Comparison of ENCODE assay signal across 18 mouse cellular contexts in the genomic region with DNA sequence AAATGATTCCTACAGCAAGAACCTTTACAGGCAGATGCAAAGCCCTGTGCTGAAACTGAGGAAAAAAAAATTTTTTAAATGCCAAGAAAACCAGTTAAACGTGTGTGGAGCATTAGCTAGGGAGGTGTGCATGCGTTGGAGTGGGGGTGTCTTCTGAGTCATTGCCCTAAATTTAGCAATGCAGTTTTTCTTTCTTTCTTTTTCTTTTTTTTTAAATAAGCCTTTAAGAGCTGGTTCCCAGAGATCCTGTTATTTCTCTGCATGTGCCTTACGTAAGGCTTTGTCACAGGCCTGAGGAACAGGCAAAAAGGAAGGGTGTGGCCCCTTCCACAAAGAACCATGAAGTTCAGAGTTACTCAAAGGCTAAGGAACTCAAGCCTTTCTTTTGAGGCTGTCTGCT. TPM values are rescaled to one million over a fixed set of nuclear protein-coding genes. Genes with fewer than 3 reads are reported as not detected.
A peak's percentile ranks its signal among the peaks of the same experiment; 100 is the strongest.
DNase-seq lines count a peak whose midpoint lies in the region; ATAC-seq lines count a peak whose summit lies in the region.
"Had no signal": no experiment of that assay in that cellular context is flagged by ENCODE, and none has a peak within 500 bp of the region (broad histone marks: within the 10 kb centered on the region; RNA-seq: fewer than 3 reads in every experiment).

No protein-coding gene starts in this region.

- H3K4me2 ChIP-seq in intestine, embryonic 15.5 days (replicated peaks), result no peak overlapping the region
- H3K4me2 ChIP-seq: heart, embryonic 11.5 days; liver, embryonic 13.5 days had no signal

- H3K36me3 ChIP-seq in intestine, embryonic 15.5 days, result no peaks in the 10 kb centered on the region
- H3K36me3 ChIP-seq: liver, embryonic 13.5 days had no signal

- H3K4me3 ChIP-seq in intestine, embryonic 15.5 days (replicated peaks), result no peak overlapping the region
- H3K4me3 ChIP-seq: erythroblast, embryonic 14.5 days; liver, embryonic 13.5 days; myocyte had no signal

- peak; percentile 72 for ATAC-seq in frontal cortex, adult (ENCODE audit: low TSS enrichment)
- no peak for ATAC-seq in intestine, embryonic 15.5 days
- ATAC-seq in activated CD4-positive, CD25-positive, alpha-beta regulatory T cell, adult 4 months, result no peak

- H3K9ac ChIP-seq in intestine, embryonic 15.5 days, result no peak overlapping the region
- H3K9ac ChIP-seq: liver, embryonic 13.5 days had no signal

- intact Hi-C loops in left cerebral cortex, postnatal 4 days (cut with DNase I), result no loop called here

- 68% methylated on average over 3 of the region's 3 CpGs for WGBS in intestine, embryonic 15.5 days

- H3K4me1 ChIP-seq in intestine, embryonic 15.5 days (replicated peaks), result no peaks in the 10 kb centered on the region
- H3K4me1 ChIP-seq: liver, embryonic 13.5 days had no signal

- H3K9me3 ChIP-seq in intestine, embryonic 15.5 days, result no peaks in the 10 kb centered on the region
- H3K9me3 ChIP-seq: liver, embryonic 13.5 days had no signal

- H3K27me3 ChIP-seq in intestine, embryonic 15.5 days (replicated peaks), result no peaks in the 10 kb centered on the region
- H3K27me3 ChIP-seq: liver, embryonic 13.5 days had no signal

- H3K27ac ChIP-seq in intestine, embryonic 15.5 days, result no peak overlapping the region
- H3K27ac ChIP-seq: liver, embryonic 13.5 days had no signal

- DNase-seq in frontal cortex, postnatal 10 days (ENCODE audit: low spot score in 2 of 2), result no peak
- DNase-seq in left cerebral cortex, adult 11 months (ENCODE audit: low spot score), result peak; percentile 58
- no peak for DNase-seq in left cerebral cortex, postnatal 4 days
- DNase-seq in brain, adult 2 months (ENCODE audit: low read depth, low spot score), result peak; percentile 91
- DNase-seq in lung, postnatal 36 days, result peak; percentile 38
- DNase-seq: adrenal gland, postnatal 36 days; cerebellum, adult 11 months; gastrocnemius, postnatal 10 days; kidney, adult 2 months; liver, embryonic 13.5 days; thymus, adult 2 months had no signal

RNA-seq across cellular contexts. Expression of a gene that starts 57.5 kb away (rescaled TPM):
- total RNA-seq in left cerebral cortex, postnatal 4 days (2021), result under 1 TPM; 0.32 to 0.36 TPM
- polyA plus RNA-seq in intestine, embryonic 15.5 days (2015; fragmentation: Nextera tagmentation; extraction: Ambion mirVana), result not detected in 2 replicates
- not detected for polyA plus RNA-seq in activated CD4-positive, CD25-positive, alpha-beta regulatory T cell, adult 4 months (2017; shearing (Covaris generic))
- total RNA-seq: gastrocnemius, postnatal 10 days; megakaryocyte-erythroid progenitor cell, adult 5-6 weeks had no signal
- polyA plus RNA-seq: erythroblast, embryonic 14.5 days; heart, embryonic 11.5 days; liver, embryonic 13.5 days; myocyte; thymus, adult 2 months had no signal

Comparison
In these comparisons a context has a peak if more than half of its experiments do, and no peak if none do; other contexts are left out.
1. DNase-seq: peak in left cerebral cortex, adult 11 months (single experiment), brain, adult 2 months (single experiment) and lung, postnatal 36 days (single experiment); none in frontal cortex, postnatal 10 days (0 of 2) and left cerebral cortex, postnatal 4 days (single experiment).